Mouse (Mus musculus): ENCODE data around the gene Opa3.

DNA sequence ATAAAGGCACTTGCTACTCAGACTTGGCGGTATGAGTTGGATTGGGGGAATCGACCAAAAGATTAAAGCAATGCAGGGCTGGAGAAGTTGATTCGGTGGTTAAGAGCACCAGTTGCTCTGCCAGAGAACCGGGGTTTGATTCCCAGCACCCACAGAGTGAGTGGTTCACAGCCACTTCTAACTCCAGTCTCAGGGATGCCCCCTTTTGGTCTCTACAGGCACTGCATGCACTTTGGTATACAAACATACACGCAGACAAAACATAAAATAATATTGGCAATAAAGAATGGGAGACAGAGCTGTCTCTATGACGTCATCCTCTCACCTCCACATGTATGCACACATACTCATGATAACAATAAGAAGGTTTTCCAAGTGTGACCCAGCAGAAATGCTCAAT is 68.9 kb downstream of the Opa3 start:
- TF ChIP-seq CTCF (IDR thresholded peaks at IDR 0.05; ENCODE audit: low read depth, low read length) (no peak), GATA1 (IDR thresholded peaks at IDR 0.05; ENCODE audit: borderline replicate concordance, low read length) (no peak), GATA2 (IDR thresholded peaks at IDR 0.05; ENCODE audit: borderline replicate concordance, low read depth, low read length) (no peak), TAL1 (conservative IDR thresholded peaks at IDR 0.05; ENCODE audit: low read depth, low read length) (no peak)
